Mouse (Mus musculus) olfactory bulb, adult 2 months (tissue): ENCODE data around the gene Rffl. TPM values are rescaled to one million over a fixed set of nuclear protein-coding genes. Genes with fewer than 3 reads are reported as not detected.

Source experiments
- H3K27ac ChIP-seq: fragments of 200-500 bp; 2 replicates; pipeline ENCODE4 v1.5.1; 2012; ENCODE audit warnings: low read depth, low read length; ENCODE audit not compliant: insufficient read depth
- H3K4me1 ChIP-seq: fragments of 200-500 bp; 2 replicates; pipeline ENCODE4 v1.6.1; 2012; ENCODE audit warnings: low read length; ENCODE audit not compliant: control insufficient read depth, insufficient read depth
- H3K4me3 ChIP-seq: fragments of 200-500 bp; 2 replicates; pipeline ENCODE4 v1.5.1; 2012; ENCODE audit warnings: mild to moderate bottlenecking, low read depth, low read length, moderate library complexity; ENCODE audit not compliant: insufficient read depth
- CTCF ChIP-seq: fragments of 200-500 bp; IDR thresholded peaks from 2 replicates; pipeline ENCODE4 v1.5.1; 2012; ENCODE audit warnings: low read depth, mild to moderate bottlenecking, low read length, moderate library complexity; ENCODE audit not compliant: insufficient read depth
- POLR2A ChIP-seq: fragments of 200-500 bp; IDR thresholded peaks from 2 replicates; pipeline ENCODE4 v1.6.1; 2012; ENCODE audit warnings: mild to moderate bottlenecking, low read depth, low read length, moderate library complexity; ENCODE audit not compliant: insufficient read depth
- WGBS: fragments of 180-500 bp; shearing (Covaris S2); methylation state at CpG from one replicate; pipeline ENCODE4 v1.1.7; 2018; 5-methylcytosine and 5-hydroxymethylcytosine counted together
- polyA plus RNA-seq: library from polyadenylated mRNA; stranded (reverse); fragments of >200 nt; gene quantifications from 2 replicates; pipeline ENCODE4 v1.2.4, GENCODE M21; 2012; ENCODE audit warnings: low replicate concordance; ENCODE audit not compliant: missing spikeins, insufficient read depth, insufficient read length

Gene Rffl
- polyA plus RNA-seq, 1 experiment = not detected

- no peak overlapping the region for H3K4me3 ChIP-seq
- TF ChIP-seq POLR2A (no peak), CTCF (no peak)
- 89% methylated on average over 10 of the region's 10 CpGs for WGBS
- no peak overlapping the region for H3K27ac ChIP-seq
- H3K4me1 ChIP-seq = peaks cover 7% of the 10 kb centered on the region
Measured at GRCm38 (mm10) chr11:82865957-82866356, 5.1 kb downstream of the Rffl start.

GRCm38 (mm10) chr11:82863488-82863931, 7.5 kb downstream of the Rffl start:
- WGBS = 69% methylated on average over 4 of the region's 4 CpGs
- H3K4me1 ChIP-seq = no peaks in the 10 kb centered on the region
- TF ChIP-seq POLR2A (no peak), CTCF (no peak)
- no peak overlapping the region for H3K27ac ChIP-seq
- no peak overlapping the region for H3K4me3 ChIP-seq

GRCm38 (mm10) chr11:82863059-82863458, 8.0 kb downstream of the Rffl start:
- Histone ChIP-seq H3K4me1 (no peaks in the 10 kb centered on the region), H3K4me3 (no peak overlapping the region), H3K27ac (no peak overlapping the region)
- WGBS = 51% methylated on average over 2 of the region's 2 CpGs
- TF ChIP-seq POLR2A (no peak), CTCF (no peak)

- no peaks in the 10 kb centered on the region for H3K4me1 ChIP-seq
- WGBS = 77% methylated on average over 9 of the region's 9 CpGs
- H3K4me3 ChIP-seq = no peak overlapping the region
- TF ChIP-seq CTCF (no peak), POLR2A (no peak)
- H3K27ac ChIP-seq = no peak overlapping the region
Measured at GRCm38 (mm10) chr11:82862638-82863037, 8.4 kb downstream of the Rffl start.

GRCm38 (mm10) chr11:82861558-82861957, 9.5 kb downstream of the Rffl start:
- H3K4me1 ChIP-seq = no peaks in the 10 kb centered on the region
- 66% methylated on average over 8 of the region's 8 CpGs for WGBS
- TF ChIP-seq CTCF (no peak), POLR2A (no peak)
- no peak overlapping the region for H3K4me3 ChIP-seq
- H3K27ac ChIP-seq = no peak overlapping the region

- WGBS = 90% methylated on average over 6 of the region's 6 CpGs
- H3K4me1 ChIP-seq = no peaks in the 10 kb centered on the region
- H3K27ac ChIP-seq = no peak overlapping the region
- TF ChIP-seq CTCF (no peak), POLR2A (no peak)
- H3K4me3 ChIP-seq = no peak overlapping the region
Measured at GRCm38 (mm10) chr11:82860759-82861158, 10.3 kb downstream of the Rffl start.

- TF ChIP-seq POLR2A = no peak
- TF ChIP-seq CTCF = no peak
- Histone ChIP-seq H3K27ac (no peak overlapping the region), H3K4me3 (no peak overlapping the region), H3K4me1 (no peaks in the 10 kb centered on the region)
- WGBS = 81% methylated on average over 13 of the region's 13 CpGs
Measured at GRCm38 (mm10) chr11:82857307-82857848, 13.6 kb downstream of the Rffl start.

GRCm38 (mm10) chr11:82856032-82856431, 15.0 kb downstream of the Rffl start:
- Histone ChIP-seq H3K4me3 (no peak overlapping the region), H3K4me1 (no peaks in the 10 kb centered on the region), H3K27ac (no peak overlapping the region)
- 70% methylated on average over 10 of the region's 10 CpGs for WGBS
- TF ChIP-seq CTCF (no peak), POLR2A (no peak)

- WGBS = 82% methylated on average over 9 of the region's 9 CpGs
- no peak for TF ChIP-seq CTCF
- no peak for TF ChIP-seq POLR2A
- Histone ChIP-seq H3K4me3 (no peak overlapping the region), H3K27ac (no peak overlapping the region), H3K4me1 (no peaks in the 10 kb centered on the region)
Measured at GRCm38 (mm10) chr11:82855327-82855973, 15.6 kb downstream of the Rffl start.

GRCm38 (mm10) chr11:82854111-82854510, 16.9 kb downstream of the Rffl start:
- TF ChIP-seq POLR2A (no peak), CTCF (no peak)
- WGBS = 87% methylated on average over 6 of the region's 6 CpGs

More at GRCm38 (mm10) chr11:82854111-82854510, 16.9 kb downstream of the Rffl start:
- H3K27ac ChIP-seq = no peak overlapping the region
- H3K4me3 ChIP-seq = no peak overlapping the region
- H3K4me1 ChIP-seq = no peaks in the 10 kb centered on the region
